Mouse (Mus musculus) stomach, embryonic 16.5 days (tissue): Measurements from ENCODE around the gene Fbxo31. TPM values are rescaled to one million over a fixed set of nuclear protein-coding genes. Genes with fewer than 3 reads are reported as not detected.

Experiments
- ATAC-seq: fragments of 200-750 bp; cut with Nextera tagmentation; 2 replicates; pipeline ENCODE4 v1.8.0; 2017; ENCODE audit warnings: moderate number of reproducible peaks, moderate TSS enrichment; ENCODE audit not compliant: insufficient read depth, low FRiP score
- H3K27ac ChIP-seq: fragments of 300-500 bp; sonication (generic); 2 replicates; pipeline ENCODE4 v1.5.1; 2014; ENCODE audit warnings: low read length
- H3K27me3 ChIP-seq: fragments of 300-500 bp; sonication (generic); 2 replicates; pipeline ENCODE4 v1.6.1; 2014; ENCODE audit warnings: low read length, control low read depth, mixed read lengths; ENCODE audit not compliant: control insufficient read depth, insufficient read depth
- H3K36me3 ChIP-seq: fragments of 300-500 bp; sonication (generic); 2 replicates; pipeline ENCODE4 v1.6.1; 2014; ENCODE audit warnings: low read length; ENCODE audit not compliant: control insufficient read depth, insufficient read depth
- H3K4me1 ChIP-seq: fragments of 300-500 bp; sonication (generic); 2 replicates; pipeline ENCODE4 v1.6.1; 2014; ENCODE audit warnings: low read length, control low read depth, mixed read lengths; ENCODE audit not compliant: control insufficient read depth, insufficient read depth
- H3K4me2 ChIP-seq: fragments of 300-500 bp; sonication (generic); 2 replicates; pipeline ENCODE4 v1.6.1; 2014; ENCODE audit warnings: low read depth, low read length, mixed read lengths
- H3K4me3 ChIP-seq: fragments of 300-500 bp; sonication (generic); replicated peaks from 2 replicates; pipeline ENCODE4 v1.5.1; 2014; ENCODE audit warnings: mild to moderate bottlenecking, low read length
- H3K9ac ChIP-seq: fragments of 300-500 bp; sonication (generic); 2 replicates; pipeline ENCODE4 v1.6.1; 2014; ENCODE audit warnings: low read length
- H3K9me3 ChIP-seq: fragments of 300-500 bp; sonication (generic); replicated peaks from 2 replicates; pipeline ENCODE4 v1.6.1; 2016; ENCODE audit warnings: low read length, control low read depth; ENCODE audit not compliant: control insufficient read depth
- WGBS: fragments of 180-500 bp; shearing (Covaris S2); extraction: QIAGEN DNeasy Blood & Tissue Kit; methylation state at CpG from one replicate; pipeline ENCODE4 v1.1.7; 2014; 5-methylcytosine and 5-hydroxymethylcytosine counted together
- polyA plus RNA-seq: library from polyadenylated mRNA; unstranded; fragments of >200 nt; fragmentation: Nextera tagmentation; extraction: Ambion mirVana; gene quantifications from 2 replicates; pipeline ENCODE4 v1.2.1, GENCODE M21; 2015

The Fbxo31 gene
- polyA plus RNA-seq, 1 experiment from 2014 or later: 14.0 TPM

DNA sequence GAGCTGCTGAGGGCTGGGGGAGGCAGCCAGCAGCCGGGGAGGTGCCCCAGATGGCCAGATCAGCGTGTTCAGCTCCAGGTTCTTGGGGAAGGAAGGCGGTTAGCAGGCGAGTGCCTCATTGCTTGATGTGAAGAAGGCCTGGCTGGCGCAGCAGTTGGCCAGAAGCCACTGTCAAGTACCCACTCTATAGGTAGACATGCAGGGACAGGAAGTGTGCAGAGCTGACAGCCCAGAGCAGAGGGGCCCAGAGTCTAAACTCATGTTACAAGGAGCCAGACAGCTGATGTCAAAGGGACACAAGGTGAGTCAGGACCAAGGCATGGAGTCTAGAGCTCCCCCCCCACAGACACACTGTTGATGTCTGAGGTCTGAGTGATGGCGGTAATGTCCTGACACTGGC lies 28.6 kb downstream of the Fbxo31 start:
- H3K4me1 ChIP-seq: no peaks in the 10 kb centered on the region
- H3K36me3 ChIP-seq: no peaks in the 10 kb centered on the region; the same call in none of the 2 replicates
- H3K4me3 ChIP-seq: no peak overlapping the region
- H3K4me2 ChIP-seq: no peak overlapping the region
- WGBS: 88% methylated on average over 6 of the region's 6 CpGs
- no peaks in the 10 kb centered on the region for H3K27me3 ChIP-seq
- H3K9me3 ChIP-seq: no peaks in the 10 kb centered on the region
- ATAC-seq: no peak
- H3K9ac ChIP-seq: no peak overlapping the region
- no peak overlapping the region for H3K27ac ChIP-seq

- H3K36me3 ChIP-seq: no peaks in the 10 kb centered on the region; the same call in none of the 2 replicates
- no peak overlapping the region for H3K4me2 ChIP-seq
- H3K9ac ChIP-seq: no peak overlapping the region
- H3K9me3 ChIP-seq: no peaks in the 10 kb centered on the region
- no peak overlapping the region for H3K27ac ChIP-seq
- no peaks in the 10 kb centered on the region for H3K27me3 ChIP-seq
- H3K4me1 ChIP-seq: no peaks in the 10 kb centered on the region
- H3K4me3 ChIP-seq: no peak overlapping the region
- 7% methylated on average over 7 of the region's 7 CpGs for WGBS
- ATAC-seq: 0 out of 2 replicates have a peak, but pooled peaks have one; percentile 9
Measured at GRCm38 (mm10) chr8:121547132-121547531, 31.5 kb downstream of the Fbxo31 start.

GRCm38 (mm10) chr8:121544936-121545335 lies 33.7 kb downstream of the Fbxo31 start:
- Histone ChIP-seq H3K9ac (no peak overlapping the region), H3K4me1 (no peaks in the 10 kb centered on the region), H3K27me3 (no peaks in the 10 kb centered on the region), H3K9me3 (no peaks in the 10 kb centered on the region), H3K36me3 (no peaks in the 10 kb centered on the region), H3K27ac (no peak overlapping the region), H3K4me2 (no peak overlapping the region), H3K4me3 (no peak overlapping the region)
- no peak for ATAC-seq
- 62% methylated on average over 11 of the region's 11 CpGs for WGBS

DNA sequence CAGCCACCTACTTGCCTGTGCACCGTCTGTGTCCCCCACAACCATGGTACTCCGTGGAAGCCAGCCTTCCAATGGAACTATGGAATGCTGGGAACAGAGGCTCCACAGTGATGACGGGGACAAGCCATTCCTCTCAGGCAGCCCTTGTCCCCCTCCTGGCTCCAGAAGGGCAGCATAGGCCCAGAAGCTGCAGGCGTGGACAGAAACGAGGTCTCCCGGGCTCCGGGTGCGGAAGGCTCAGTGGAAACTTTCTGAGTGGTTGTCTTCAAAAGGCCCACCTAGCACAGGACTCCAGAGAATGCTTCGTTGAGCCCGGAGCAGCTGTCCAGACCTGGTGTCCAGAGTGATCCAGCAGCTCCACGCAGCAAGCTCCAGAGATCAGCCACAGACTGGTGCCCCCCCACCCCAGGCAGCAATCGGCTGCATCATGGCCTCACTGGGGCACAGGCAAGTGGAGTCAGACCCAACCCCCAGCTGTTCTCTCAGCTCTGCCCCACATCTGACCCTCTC lies 34.3 kb downstream of the Fbxo31 start, which contains the start of gene 1700018B08Rik:
TSS of gene 1700018B08Rik (minus strand) at position 45 of the 510 bp plus-strand sequence.
- Histone ChIP-seq H3K27ac (no peak within 1 kb of the TSS), H3K4me2 (no peak within 1 kb of the TSS), H3K9ac (no peak within 1 kb of the TSS), H3K4me1 (no peaks in the 10 kb centered on the region), H3K36me3 (no peaks in the 10 kb centered on the region), H3K27me3 (0 out of 2 replicates have a peak, but pooled peaks cover 3% of the 10 kb centered on the region), H3K9me3 (no peaks in the 10 kb centered on the region), H3K4me3 (no peak within 1 kb of the TSS)
- no peak for ATAC-seq
- 86% methylated on average over 12 of the region's 12 CpGs for WGBS

DNA sequence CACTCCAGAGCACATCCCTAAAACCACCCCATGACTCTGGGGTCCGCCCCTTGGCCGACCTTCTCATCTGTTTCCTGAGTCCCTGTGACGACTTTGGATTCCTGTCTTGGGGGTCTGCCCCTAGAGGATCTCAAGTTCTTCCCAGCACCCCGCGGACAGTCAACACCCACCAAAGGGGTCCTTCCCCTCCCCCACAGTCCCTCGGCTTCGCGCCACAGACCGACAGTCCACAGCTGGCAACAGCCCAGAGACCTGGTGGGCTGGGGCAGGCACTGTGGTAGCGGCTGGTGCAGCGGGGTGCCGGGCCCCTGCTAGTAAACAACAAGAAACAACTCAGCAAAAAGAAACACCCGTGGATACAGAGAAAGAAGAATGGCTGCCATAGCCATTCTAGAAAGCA lies 35.7 kb downstream of the Fbxo31 start:
- H3K4me1 ChIP-seq: no peaks in the 10 kb centered on the region
- H3K27ac ChIP-seq: no peak overlapping the region
- no peak for ATAC-seq
- H3K36me3 ChIP-seq: no peaks in the 10 kb centered on the region
- no peak overlapping the region for H3K4me3 ChIP-seq
- 0 out of 2 replicates have a peak, but pooled peaks cover 4% of the 10 kb centered on the region for H3K27me3 ChIP-seq
- H3K9me3 ChIP-seq: no peaks in the 10 kb centered on the region
- no peak overlapping the region for H3K9ac ChIP-seq
- no peak overlapping the region for H3K4me2 ChIP-seq
- 45% methylated on average over 13 of the region's 13 CpGs for WGBS

GRCm38 (mm10) chr8:121541862-121542261 lies 36.7 kb downstream of the Fbxo31 start:
- Histone ChIP-seq H3K4me1 (no peaks in the 10 kb centered on the region), H3K27ac (no peak overlapping the region), H3K27me3 (0 out of 2 replicates have a peak, but pooled peaks cover 4% of the 10 kb centered on the region), H3K4me2 (no peak overlapping the region), H3K36me3 (no peaks in the 10 kb centered on the region), H3K9ac (no peak overlapping the region), H3K4me3 (no peak overlapping the region), H3K9me3 (no peaks in the 10 kb centered on the region)
- no peak for ATAC-seq
- 80% methylated on average over 19 of the region's 19 CpGs for WGBS

- Histone ChIP-seq H3K9ac (no peak overlapping the region), H3K4me3 (no peak overlapping the region), H3K36me3 (no peaks in the 10 kb centered on the region), H3K27me3 (no peaks in the 10 kb centered on the region), H3K4me2 (no peak overlapping the region), H3K27ac (no peak overlapping the region), H3K9me3 (no peaks in the 10 kb centered on the region), H3K4me1 (no peaks in the 10 kb centered on the region)
- no peak for ATAC-seq
- 39% methylated on average over 5 of the region's 5 CpGs for WGBS
Measured at GRCm38 (mm10) chr8:121532381-121532780, 46.2 kb downstream of the Fbxo31 start.

- no peak overlapping the region for H3K4me2 ChIP-seq
- no peaks in the 10 kb centered on the region for H3K36me3 ChIP-seq
- no peaks in the 10 kb centered on the region for H3K4me1 ChIP-seq
- no peak for ATAC-seq
- H3K27ac ChIP-seq: no peak overlapping the region
- no peaks in the 10 kb centered on the region for H3K9me3 ChIP-seq
- H3K9ac ChIP-seq: no peak overlapping the region
- no peak overlapping the region for H3K4me3 ChIP-seq
- WGBS: 74% methylated on average over 10 of the region's 10 CpGs
- H3K27me3 ChIP-seq: no peaks in the 10 kb centered on the region
Measured at GRCm38 (mm10) chr8:121530639-121531038, 48.0 kb downstream of the Fbxo31 start.

GRCm38 (mm10) chr8:121528790-121529189 lies 49.8 kb downstream of the Fbxo31 start:
- Histone ChIP-seq H3K9ac (no peak overlapping the region), H3K36me3 (no peaks in the 10 kb centered on the region), H3K4me1 (no peaks in the 10 kb centered on the region), H3K4me2 (no peak overlapping the region), H3K27me3 (no peaks in the 10 kb centered on the region), H3K27ac (no peak overlapping the region), H3K9me3 (no peaks in the 10 kb centered on the region), H3K4me3 (no peak overlapping the region)
- WGBS: 65% methylated on average over 15 of the region's 15 CpGs
- ATAC-seq: no peak; the same call in 1 of the 2 replicates
